Mouse (Mus musculus) forebrain, embryonic 14.5 days (tissue): ENCODE results near the gene Tbc1d4. TPM values are rescaled to one million over a fixed set of nuclear protein-coding genes. Genes with fewer than 3 reads are reported as not detected.

ENCODE experiments used
- ATAC-seq: fragments of 200-750 bp; cut with Nextera tagmentation; 2 replicates; pipeline ENCODE4 v1.8.0; 2017; ENCODE audit warnings: mild to moderate bottlenecking, moderate library complexity
- DNase-seq: peaks from one replicate; pipeline ENCODE4 v3.0.0-alpha.2; 2015; ENCODE audit warnings: low spot score
- H3K27ac ChIP-seq: fragments of 300-500 bp; sonication (generic); 2 replicates; pipeline ENCODE4 v1.5.1; 2014; ENCODE audit warnings: low read depth, mild to moderate bottlenecking, control low read depth, low read length, moderate library complexity
- H3K27me3 ChIP-seq: fragments of 300-500 bp; sonication (generic); replicated peaks from 2 replicates; pipeline ENCODE4 v1.6.1; 2014; ENCODE audit warnings: low read length, control low read depth, mixed read lengths; ENCODE audit not compliant: control insufficient read depth, insufficient read depth
- H3K36me3 ChIP-seq: fragments of 300-500 bp; sonication (generic); 2 replicates; pipeline ENCODE4 v1.6.1; 2014; ENCODE audit warnings: low read length, control low read depth; ENCODE audit not compliant: control insufficient read depth, insufficient read depth
- H3K4me1 ChIP-seq: fragments of 300-500 bp; sonication (generic); 2 replicates; pipeline ENCODE4 v1.6.1; 2014; ENCODE audit warnings: antibody characterized with exemption, low read length, control low read depth; ENCODE audit not compliant: control insufficient read depth, insufficient read depth
- H3K4me2 ChIP-seq: fragments of 300-500 bp; sonication (generic); 2 replicates; pipeline ENCODE4 v1.6.1; 2014; ENCODE audit warnings: mild to moderate bottlenecking, control low read depth, low read length
- H3K4me3 ChIP-seq: fragments of 300-500 bp; sonication (generic); 2 replicates; pipeline ENCODE4 v1.5.1; 2014; ENCODE audit warnings: low read depth, low read length, control low read depth
- H3K9ac ChIP-seq: fragments of 300-500 bp; sonication (generic); 2 replicates; pipeline ENCODE4 v1.6.1; 2014; ENCODE audit warnings: mild to moderate bottlenecking, low read length, control low read depth, moderate library complexity
- H3K9me3 ChIP-seq: fragments of 300-500 bp; sonication (generic); replicated peaks from 2 replicates; pipeline ENCODE4 v1.6.1; 2016; ENCODE audit warnings: low read length, control low read depth, mixed read lengths; ENCODE audit not compliant: control insufficient read depth
- WGBS: fragments of 180-500 bp; shearing (Covaris S2); extraction: QIAGEN DNeasy Blood & Tissue Kit; methylation state at CpG from one replicate; pipeline ENCODE4 v1.1.7; 2014; 5-methylcytosine and 5-hydroxymethylcytosine counted together
- polyA plus RNA-seq: library from polyadenylated mRNA; unstranded; fragments of >200 nt; fragmentation: Nextera tagmentation; extraction: Ambion mirVana; gene quantifications from 2 replicates; pipeline ENCODE4 v1.2.1, GENCODE M21; 2014

Gene Tbc1d4
- polyA plus RNA-seq, 1 experiment from 2014 or later: 5.6 TPM

DNA sequence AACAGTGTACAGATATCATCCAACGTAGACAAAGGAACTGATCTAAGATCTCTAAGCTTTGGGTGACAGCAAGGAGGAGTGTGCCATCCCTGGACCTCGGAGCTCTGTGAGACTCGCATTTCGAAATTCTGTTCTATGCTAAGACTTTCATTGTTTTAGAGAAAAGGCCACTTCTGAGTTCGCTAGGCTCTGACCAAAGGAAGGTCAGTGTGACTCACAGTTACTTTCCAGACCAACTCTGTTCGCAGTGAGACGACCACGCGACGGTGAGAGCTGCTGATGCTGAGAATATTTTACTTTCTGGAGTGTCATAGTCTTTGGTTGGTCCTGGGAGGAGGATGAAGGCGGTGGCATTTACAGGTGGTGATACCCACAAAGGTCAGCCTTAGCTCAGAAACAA, 142.5 kb downstream of the Tbc1d4 start:
- DNase-seq: no peak
- no peak for ATAC-seq
- H3K27ac ChIP-seq: no peak overlapping the region
- H3K27me3 ChIP-seq: no peaks in the 10 kb centered on the region
- no peak overlapping the region for H3K4me3 ChIP-seq
- no peak overlapping the region for H3K9ac ChIP-seq
- no peaks in the 10 kb centered on the region for H3K36me3 ChIP-seq
- H3K4me2 ChIP-seq: no peak overlapping the region
- no peaks in the 10 kb centered on the region for H3K9me3 ChIP-seq
- no peaks in the 10 kb centered on the region for H3K4me1 ChIP-seq
- 93% methylated on average over 11 of the region's 11 CpGs for WGBS

GRCm38 (mm10) chr14:101465893-101466292, 143.1 kb downstream of the Tbc1d4 start:
- H3K9ac ChIP-seq: no peak overlapping the region
- WGBS: 93% methylated on average over 3 of the region's 3 CpGs
- H3K9me3 ChIP-seq: no peaks in the 10 kb centered on the region
- no peak for ATAC-seq
- no peak overlapping the region for H3K4me2 ChIP-seq
- no peaks in the 10 kb centered on the region for H3K27me3 ChIP-seq
- no peaks in the 10 kb centered on the region for H3K4me1 ChIP-seq
- no peak overlapping the region for H3K27ac ChIP-seq
- DNase-seq: no peak
- no peak overlapping the region for H3K4me3 ChIP-seq
- H3K36me3 ChIP-seq: no peaks in the 10 kb centered on the region

- peak; percentile 65 for ATAC-seq
- no peak overlapping the region for H3K9ac ChIP-seq
- no peaks in the 10 kb centered on the region for H3K4me1 ChIP-seq
- no peaks in the 10 kb centered on the region for H3K36me3 ChIP-seq
- WGBS: 21% methylated on average over 6 of the region's 6 CpGs
- no peak overlapping the region for H3K4me3 ChIP-seq
- no peaks in the 10 kb centered on the region for H3K27me3 ChIP-seq
- peak; percentile 64 for DNase-seq
- no peak overlapping the region for H3K4me2 ChIP-seq
- H3K27ac ChIP-seq: no peak overlapping the region
- H3K9me3 ChIP-seq: no peaks in the 10 kb centered on the region
These were observed 148.2 kb downstream of the Tbc1d4 start for GRCm38 (mm10) chr14:101460768-101461167.

DNA sequence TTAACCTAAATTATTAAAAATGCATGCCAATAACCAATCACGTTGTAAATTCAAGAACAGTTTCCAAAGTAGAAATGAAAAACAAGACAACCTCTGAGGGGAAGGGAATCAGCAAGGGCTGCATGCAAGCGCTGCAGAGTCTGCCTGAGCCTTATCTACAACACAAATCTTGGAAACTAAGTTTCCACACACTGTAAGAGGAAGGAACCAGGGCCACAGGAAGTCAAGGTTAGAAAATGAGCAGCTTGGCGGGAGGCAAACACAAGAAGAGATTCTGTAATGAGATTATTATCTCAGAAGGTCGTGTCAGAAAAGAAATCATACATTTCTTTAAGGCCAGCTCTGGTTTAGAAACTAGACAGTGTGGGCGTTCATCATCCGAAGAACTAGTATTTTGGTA, 156.1 kb downstream of the Tbc1d4 start:
- Histone ChIP-seq H3K27ac (no peak overlapping the region), H3K9me3 (no peaks in the 10 kb centered on the region), H3K4me1 (no peaks in the 10 kb centered on the region), H3K36me3 (no peaks in the 10 kb centered on the region), H3K4me3 (no peak overlapping the region), H3K4me2 (no peak overlapping the region), H3K27me3 (no peaks in the 10 kb centered on the region), H3K9ac (no peak overlapping the region)
- DNase-seq (no peak), ATAC-seq (no peak)
- 86% methylated on average over 6 of the region's 6 CpGs for WGBS

DNA sequence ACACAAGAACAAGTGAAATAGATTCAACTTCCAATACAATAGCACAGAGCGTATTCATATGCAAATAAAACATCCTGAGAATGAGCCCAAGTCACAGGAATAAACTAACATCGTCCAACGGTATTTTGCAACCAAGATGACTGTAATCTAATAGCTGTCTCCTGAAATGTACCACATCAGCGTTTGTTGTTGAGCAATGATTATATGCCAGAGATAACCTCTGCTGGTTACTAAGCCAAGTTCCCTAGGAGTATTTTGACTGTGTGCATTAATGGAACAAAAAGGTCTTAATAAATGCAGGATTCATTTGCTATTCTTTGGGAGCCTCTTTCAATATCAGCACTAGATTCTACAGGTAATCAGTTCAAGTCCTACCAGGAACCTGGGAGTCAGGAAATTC, 161.1 kb downstream of the Tbc1d4 start:
- no peaks in the 10 kb centered on the region for H3K9me3 ChIP-seq
- no peaks in the 10 kb centered on the region for H3K27me3 ChIP-seq
- no peaks in the 10 kb centered on the region for H3K36me3 ChIP-seq
- ATAC-seq (no peak), DNase-seq (no peak)
- H3K4me3 ChIP-seq: no peak overlapping the region
- no peak overlapping the region for H3K27ac ChIP-seq
- H3K9ac ChIP-seq: no peak overlapping the region
- no peak overlapping the region for H3K4me2 ChIP-seq
- WGBS: 75% methylated on average over 4 of the region's 4 CpGs
- H3K4me1 ChIP-seq: no peaks in the 10 kb centered on the region

DNA sequence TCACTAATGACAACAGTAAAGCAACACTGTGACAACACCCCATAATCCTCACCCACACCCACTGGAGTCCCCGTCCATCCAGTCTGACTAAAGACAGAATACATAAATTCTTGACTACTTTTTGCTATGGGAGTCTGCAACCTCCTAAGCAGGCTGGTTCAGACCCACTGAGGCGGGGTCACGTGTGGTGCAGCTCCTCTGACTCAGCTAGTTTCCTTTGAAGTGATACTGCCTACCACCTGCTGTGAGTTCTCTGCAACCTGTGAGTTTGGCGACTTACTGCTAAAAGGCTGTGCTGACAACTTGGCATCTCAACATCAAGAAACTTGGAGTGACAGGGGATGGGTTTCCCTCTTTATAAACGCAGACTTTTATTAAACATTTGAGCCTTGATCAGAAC, 163.8 kb downstream of the Tbc1d4 start:
- Histone ChIP-seq H3K9ac (no peak overlapping the region), H3K4me1 (no peaks in the 10 kb centered on the region), H3K27me3 (no peaks in the 10 kb centered on the region), H3K9me3 (no peaks in the 10 kb centered on the region), H3K27ac (no peak overlapping the region), H3K4me3 (no peak overlapping the region), H3K36me3 (no peaks in the 10 kb centered on the region), H3K4me2 (no peak overlapping the region)
- DNase-seq (no peak), ATAC-seq (no peak)
- 70% methylated on average over 5 of the region's 5 CpGs for WGBS

- WGBS: 65% methylated on average over 3 of the region's 3 CpGs
- peak; percentile 83 for DNase-seq
- H3K27ac ChIP-seq: 0 out of 2 replicates have a peak overlapping the region, but pooled peaks have one; percentile 33
These were observed 171.1 kb downstream of the Tbc1d4 start for GRCm38 (mm10) chr14:101437925-101438324.

DNA sequence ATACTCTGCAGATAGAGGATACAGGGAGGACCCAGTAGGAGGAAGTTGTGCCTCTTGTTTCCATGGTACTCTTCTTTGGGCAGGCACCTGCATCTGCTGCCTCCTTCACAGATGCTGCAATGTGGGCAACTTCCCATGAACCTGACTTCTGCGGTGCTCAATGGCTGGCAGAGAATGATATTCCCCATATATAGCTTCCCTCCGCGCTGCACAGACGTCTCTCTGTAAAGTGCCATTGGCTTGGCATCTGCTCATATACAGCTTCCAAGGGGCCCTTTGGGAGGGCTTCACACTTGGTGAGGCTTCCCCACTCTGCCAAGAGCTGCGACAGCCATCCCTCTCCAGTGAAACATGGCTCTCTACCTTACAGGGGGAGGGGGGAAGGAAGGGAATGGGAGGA, 178.5 kb downstream of the Tbc1d4 start:
- Histone ChIP-seq H3K4me2 (no peak overlapping the region), H3K4me3 (no peak overlapping the region), H3K9me3 (no peaks in the 10 kb centered on the region), H3K36me3 (no peaks in the 10 kb centered on the region), H3K27ac (no peak overlapping the region), H3K4me1 (no peaks in the 10 kb centered on the region; the same call in none of the 2 replicates), H3K27me3 (no peaks in the 10 kb centered on the region), H3K9ac (no peak overlapping the region)
- peak; percentile 83 for DNase-seq
- peak; percentile 82 for ATAC-seq
- WGBS: 66% methylated on average over 5 of the region's 5 CpGs

More at GRCm38 (mm10) chr14:101437925-101438324, 171.1 kb downstream of the Tbc1d4 start:
- H3K36me3 ChIP-seq: no peaks in the 10 kb centered on the region
- H3K4me2 ChIP-seq: no peak overlapping the region
- peak; percentile 87 for ATAC-seq
- 0 out of 2 replicates have a peak, but pooled peaks cover 2% of the 10 kb centered on the region for H3K4me1 ChIP-seq
- H3K9me3 ChIP-seq: no peaks in the 10 kb centered on the region
- H3K9ac ChIP-seq: no peak overlapping the region
- no peaks in the 10 kb centered on the region for H3K27me3 ChIP-seq
- no peak overlapping the region for H3K4me3 ChIP-seq

GRCm38 (mm10) chr14:101428805-101429516, 180.0 kb downstream of the Tbc1d4 start:
- Histone ChIP-seq H3K9ac (no peak overlapping the region), H3K27ac (no peak overlapping the region), H3K27me3 (no peaks in the 10 kb centered on the region), H3K4me2 (no peak overlapping the region), H3K9me3 (no peaks in the 10 kb centered on the region), H3K4me1 (no peaks in the 10 kb centered on the region; the same call in none of the 2 replicates), H3K36me3 (no peaks in the 10 kb centered on the region), H3K4me3 (no peak overlapping the region)
- ATAC-seq: peak; percentile 60
- 38% methylated on average over 3 of the region's 3 CpGs for WGBS
- peak; percentile 83 for DNase-seq
